Mouse (Mus musculus): ENCODE results near the gene Hoxa9. TPM values are rescaled to one million over a fixed set of nuclear protein-coding genes. Genes with fewer than 3 reads are reported as not detected.

Hoxa9 gene
- 0.29 TPM in 1 of 3 replicates, not detected in the others for total RNA-seq (2017)

- ATAC-seq (replicated peaks; ENCODE audit: insufficient number of reproducible peaks, low FRiP score, low TSS enrichment, poor library complexity, severe bottlenecking), result no peak
Measured at GRCm38 (mm10) chr6:52230516-52231165, at the start of gene Hoxa9. TSS of gene Hoxa9 (minus strand) at chr6:52231089.

DNA sequence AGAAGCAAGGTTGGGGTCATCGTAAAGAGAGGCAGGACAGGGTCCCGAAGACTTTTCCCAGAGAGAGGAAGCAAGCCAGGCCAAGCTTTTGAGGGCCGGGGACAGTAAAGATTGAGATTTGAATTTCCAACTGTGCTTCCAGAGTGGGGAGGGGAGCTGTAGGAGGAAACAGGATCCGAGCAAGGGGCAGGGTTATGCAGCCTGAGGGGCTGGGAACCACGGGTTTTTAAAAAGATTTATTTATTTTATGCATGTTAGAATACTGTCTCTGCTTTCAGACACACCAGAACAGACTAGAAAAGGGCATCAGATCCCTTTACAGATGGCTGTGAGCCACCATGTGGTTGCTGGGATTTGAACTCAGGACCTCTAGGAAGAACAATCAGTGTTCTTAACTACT is 46.0 kb upstream of the Hoxa9 start:
- ATAC-seq (replicated peaks; ENCODE audit: insufficient number of reproducible peaks, low FRiP score, low TSS enrichment, poor library complexity, severe bottlenecking), result no peak

- ATAC-seq (replicated peaks; ENCODE audit: insufficient number of reproducible peaks, low FRiP score, low TSS enrichment, poor library complexity, severe bottlenecking), result no peak
Measured at GRCm38 (mm10) chr6:52276382-52276781, 45.5 kb upstream of the Hoxa9 start.

DNA sequence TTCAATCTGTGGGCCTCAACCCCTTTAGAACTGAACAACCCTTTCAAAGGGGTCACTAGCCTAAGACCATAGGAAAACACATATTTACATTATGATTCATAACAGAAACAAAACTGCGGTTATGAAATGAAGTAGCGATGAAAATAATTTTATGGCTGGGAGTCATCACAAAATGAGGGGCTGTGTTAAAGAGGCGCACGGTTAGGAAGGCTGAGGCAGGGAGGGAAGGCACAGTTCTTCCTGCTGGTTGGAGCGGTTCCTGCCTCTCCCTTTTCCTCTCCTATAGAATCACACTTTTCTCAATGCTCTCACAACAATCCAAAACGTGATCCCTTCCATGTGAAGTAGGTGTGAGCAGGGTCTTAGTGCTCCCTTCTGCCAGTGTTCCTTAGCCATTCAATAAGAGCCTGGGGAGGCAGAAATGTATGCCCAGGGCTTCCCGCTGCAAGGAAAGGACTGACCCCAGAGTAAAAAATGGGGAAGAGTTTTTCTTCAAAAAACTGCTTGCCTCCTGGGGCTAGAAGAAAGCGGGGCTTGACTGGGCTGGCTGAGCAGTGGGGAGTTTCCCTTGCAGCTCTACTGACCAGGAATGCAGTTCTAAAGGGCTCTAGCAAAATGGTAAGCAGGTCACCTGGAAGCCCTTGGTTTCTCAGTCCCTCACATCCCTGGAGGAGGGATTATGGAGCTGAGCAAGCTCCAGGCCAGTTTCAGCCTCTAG is 44.8 kb upstream of the Hoxa9 start:
- ATAC-seq (replicated peaks; ENCODE audit: insufficient number of reproducible peaks, low FRiP score, low TSS enrichment, poor library complexity, severe bottlenecking), result no peak

DNA sequence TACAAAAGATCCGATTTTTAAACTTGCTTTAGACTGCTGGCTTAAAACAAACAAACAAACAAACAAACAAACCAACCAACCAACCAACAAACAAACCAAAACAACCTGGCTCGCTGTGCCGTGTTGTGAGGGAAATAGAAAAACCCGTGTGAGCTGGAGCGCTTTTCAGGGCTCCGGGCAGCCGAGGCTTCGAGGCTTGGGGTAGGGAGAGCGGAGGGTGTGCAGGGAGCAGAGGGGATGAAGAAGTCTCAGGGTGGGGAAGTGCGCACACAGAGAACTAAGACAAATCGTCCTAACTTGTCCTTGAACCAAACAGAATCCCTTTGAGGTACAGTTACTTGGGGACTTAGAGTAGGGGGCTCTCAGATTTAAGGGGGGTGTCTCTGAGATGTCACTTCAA is 43.7 kb upstream of the Hoxa9 start:
- no peak for ATAC-seq (replicated peaks; ENCODE audit: insufficient number of reproducible peaks, low FRiP score, low TSS enrichment, poor library complexity, severe bottlenecking)

GRCm38 (mm10) chr6:52273656-52274280 is 42.9 kb upstream of the Hoxa9 start:
- ATAC-seq (replicated peaks; ENCODE audit: insufficient number of reproducible peaks, low FRiP score, low TSS enrichment, poor library complexity, severe bottlenecking), result no peak

GRCm38 (mm10) chr6:52272766-52273655 is 42.1 kb upstream of the Hoxa9 start:
- no peak for ATAC-seq (replicated peaks; ENCODE audit: insufficient number of reproducible peaks, low FRiP score, low TSS enrichment, poor library complexity, severe bottlenecking)

DNA sequence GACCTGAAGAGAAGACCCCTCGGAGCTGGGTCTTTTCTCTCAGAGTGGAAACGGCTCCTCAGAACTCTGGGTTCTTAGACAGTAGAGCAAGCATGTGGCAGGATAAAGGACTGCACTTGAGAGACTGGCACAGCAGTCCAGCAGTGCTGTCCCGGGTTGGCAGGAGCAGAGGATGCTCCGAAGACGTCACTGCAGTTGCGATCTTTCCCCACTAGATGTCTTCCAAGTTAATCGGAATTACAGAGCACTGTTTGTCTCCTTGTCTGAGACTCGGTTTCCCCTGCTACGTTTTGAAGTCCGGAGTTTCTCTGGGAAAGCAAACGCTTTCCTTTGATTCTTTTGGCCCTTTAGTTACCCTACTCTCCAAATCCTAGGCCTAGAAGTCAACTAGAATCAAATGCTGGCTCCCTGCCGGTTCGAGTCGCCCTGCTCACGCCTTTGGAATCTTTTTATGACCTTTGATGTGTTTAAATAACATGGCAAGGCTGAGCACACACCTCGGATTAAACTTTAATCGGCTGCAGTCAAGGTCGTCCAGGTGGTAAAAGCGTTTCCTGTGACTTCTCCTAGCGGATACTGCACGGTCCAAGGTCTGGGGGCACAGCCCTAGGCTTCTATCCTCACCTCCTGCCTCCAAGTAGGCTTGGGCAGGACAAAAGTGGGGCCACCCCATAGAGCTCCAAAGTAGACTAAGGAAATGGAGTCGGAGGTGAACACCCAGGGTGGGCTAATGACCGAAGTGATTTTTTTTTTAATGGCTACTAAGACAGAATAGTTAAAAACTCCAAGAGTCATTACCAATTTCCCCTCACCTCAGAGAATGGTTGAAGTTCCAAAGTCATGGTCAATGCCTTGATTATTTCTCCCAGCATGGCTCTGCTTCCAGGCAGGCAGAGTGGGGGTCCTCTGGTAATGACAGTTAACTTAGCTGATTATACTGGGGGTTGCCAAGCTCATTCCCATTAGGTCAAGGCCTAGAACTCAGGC is 39.9 kb upstream of the Hoxa9 start:
- no peak for ATAC-seq (replicated peaks; ENCODE audit: insufficient number of reproducible peaks, low FRiP score, low TSS enrichment, poor library complexity, severe bottlenecking)

GRCm38 (mm10) chr6:52268756-52269155 is 37.9 kb upstream of the Hoxa9 start:
- ATAC-seq (replicated peaks; ENCODE audit: insufficient number of reproducible peaks, low FRiP score, low TSS enrichment, poor library complexity, severe bottlenecking), result no peak

DNA sequence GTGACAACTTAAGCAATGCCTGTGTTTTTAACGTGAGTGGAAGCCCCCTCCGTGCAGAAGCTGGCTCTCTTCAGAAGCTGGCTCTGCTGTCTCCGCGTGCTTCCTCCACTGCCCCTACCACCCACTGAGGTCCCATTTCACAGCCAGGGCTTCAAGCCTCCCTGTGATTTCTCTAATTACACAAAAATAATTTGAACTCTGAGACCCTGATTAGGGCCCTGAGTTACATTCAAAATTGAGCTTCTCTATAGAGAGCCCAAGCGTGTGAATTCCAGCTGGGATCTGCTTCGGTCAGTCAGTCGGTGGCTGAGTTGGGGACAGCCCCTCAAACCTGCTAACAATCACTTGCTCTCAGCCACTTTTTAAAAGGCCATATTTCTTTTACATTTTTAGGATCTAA is 37.5 kb upstream of the Hoxa9 start:
- no peak for ATAC-seq (replicated peaks; ENCODE audit: insufficient number of reproducible peaks, low FRiP score, low TSS enrichment, poor library complexity, severe bottlenecking)

DNA sequence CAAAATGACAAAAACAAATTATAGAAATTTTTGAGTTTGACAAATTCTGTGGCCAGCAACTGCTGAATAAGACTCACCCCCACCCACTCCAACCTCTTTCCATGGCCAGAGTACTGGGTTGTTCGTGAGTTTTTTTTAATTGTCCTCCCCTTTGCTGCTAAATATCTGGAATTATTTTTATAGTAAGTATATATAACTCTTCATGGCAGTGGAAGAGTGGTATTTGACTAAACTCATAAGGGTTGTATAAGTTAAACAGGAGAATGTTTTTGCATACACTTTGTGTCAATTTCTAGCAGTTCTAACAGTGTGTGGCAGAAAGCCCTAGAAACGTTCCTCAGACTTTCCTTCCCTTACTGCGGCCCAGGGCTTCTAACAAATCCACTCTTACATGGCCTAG is 36.8 kb upstream of the Hoxa9 start:
- ATAC-seq (replicated peaks; ENCODE audit: insufficient number of reproducible peaks, low FRiP score, low TSS enrichment, poor library complexity, severe bottlenecking), result no peak

DNA sequence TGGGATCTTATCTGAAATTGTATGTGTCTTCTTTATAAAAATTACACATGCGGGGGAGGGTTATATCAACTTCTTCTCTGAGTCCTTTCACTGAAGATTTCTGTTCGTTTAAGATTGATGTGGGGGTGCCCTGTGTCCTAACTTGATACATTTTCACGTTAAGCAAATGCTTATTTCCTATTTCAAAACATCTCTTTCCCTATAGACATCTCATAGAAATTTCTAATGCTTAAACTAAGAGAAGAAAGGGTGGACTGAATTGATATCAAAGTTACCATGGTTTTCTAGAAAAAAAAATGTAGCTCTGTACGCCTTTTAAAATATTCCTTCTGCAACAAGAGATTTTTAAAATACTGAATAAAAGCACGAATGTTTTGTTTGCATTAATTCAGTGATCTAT is 36.3 kb upstream of the Hoxa9 start:
- no peak for ATAC-seq (replicated peaks; ENCODE audit: insufficient number of reproducible peaks, low FRiP score, low TSS enrichment, poor library complexity, severe bottlenecking)

DNA sequence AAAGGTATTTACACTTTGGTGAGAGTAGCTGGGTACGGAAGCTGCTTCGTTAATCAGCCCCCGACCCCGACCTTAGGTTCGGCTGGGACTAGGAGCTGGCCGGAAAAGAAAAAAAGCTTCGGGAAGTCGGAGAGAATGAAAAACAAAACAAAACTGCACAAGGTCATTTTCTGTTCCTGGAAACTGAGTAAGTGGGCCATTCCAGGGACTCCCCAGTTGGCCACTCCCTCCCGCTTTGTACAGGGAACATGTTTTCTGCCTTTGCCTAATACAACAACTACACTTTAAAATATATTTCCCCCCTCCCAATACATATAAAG is 35.7 kb upstream of the Hoxa9 start:
- ATAC-seq (replicated peaks; ENCODE audit: insufficient number of reproducible peaks, low FRiP score, low TSS enrichment, poor library complexity, severe bottlenecking), result no peak

DNA sequence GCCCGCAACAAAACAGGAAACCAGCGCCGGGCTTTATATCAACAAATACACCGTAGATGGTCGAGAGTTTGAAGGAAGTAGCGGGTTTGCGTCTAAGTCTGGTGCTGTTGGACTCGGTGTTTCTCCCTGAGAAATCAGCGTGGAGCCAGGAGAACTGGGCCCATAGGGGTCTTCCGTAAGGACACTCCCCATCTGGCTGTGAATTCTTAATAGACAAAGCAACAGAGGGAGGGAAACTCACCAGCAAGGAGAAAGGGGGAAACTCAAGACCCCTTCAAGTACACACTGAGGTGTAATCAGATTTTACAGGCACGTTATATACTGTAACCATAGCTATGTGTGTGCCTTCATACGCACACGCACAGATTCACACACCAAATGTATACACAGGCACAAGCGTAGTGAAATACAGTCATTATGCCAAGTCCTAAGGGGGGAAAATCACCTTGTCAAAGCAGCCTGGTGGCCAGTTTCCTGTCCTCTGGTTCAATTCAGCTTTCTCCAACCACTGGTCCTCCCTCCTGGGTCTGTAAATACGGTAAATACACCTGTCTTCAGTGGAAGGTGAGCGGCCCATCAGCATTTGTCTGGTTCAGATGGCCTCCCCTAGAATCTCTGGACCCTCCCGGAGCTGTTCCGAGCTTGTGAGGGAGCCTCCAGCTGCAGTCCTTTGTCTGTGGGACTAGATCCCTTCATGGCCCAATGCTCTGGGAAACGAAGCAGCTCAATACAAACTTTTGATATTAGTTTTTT is 35.2 kb upstream of the Hoxa9 start:
- ATAC-seq (replicated peaks; ENCODE audit: insufficient number of reproducible peaks, low FRiP score, low TSS enrichment, poor library complexity, severe bottlenecking), result no peak

DNA sequence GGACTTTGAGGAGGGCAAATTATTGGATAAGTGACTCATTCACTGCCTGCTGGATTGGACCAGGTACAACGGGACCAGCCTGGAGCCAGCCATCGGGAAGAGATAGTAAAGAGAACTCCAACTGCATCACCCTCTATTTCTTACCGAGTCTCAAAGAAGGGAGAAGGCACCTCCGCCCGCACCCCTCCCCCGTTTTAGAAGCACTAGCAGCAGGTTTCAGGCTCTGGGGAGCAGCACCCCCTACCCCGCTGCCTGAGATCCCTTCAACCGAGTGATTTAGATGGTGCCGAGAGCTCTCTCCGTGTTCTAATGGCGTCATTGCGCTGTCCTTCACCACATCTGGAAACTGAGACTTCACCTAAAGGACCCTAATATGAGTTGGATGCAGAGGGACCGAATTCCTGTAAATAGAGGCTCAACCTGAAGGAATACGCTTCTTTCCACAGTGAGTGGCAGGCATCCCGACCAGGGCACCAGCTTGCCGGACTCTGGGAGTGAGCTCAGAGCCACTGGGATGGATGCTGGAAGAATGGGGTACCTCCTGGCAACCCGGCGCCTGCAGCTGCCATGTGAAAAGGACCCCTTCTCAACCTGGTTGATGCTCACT is 34.5 kb upstream of the Hoxa9 start:
- no peak for ATAC-seq (replicated peaks; ENCODE audit: insufficient number of reproducible peaks, low FRiP score, low TSS enrichment, poor library complexity, severe bottlenecking)

DNA sequence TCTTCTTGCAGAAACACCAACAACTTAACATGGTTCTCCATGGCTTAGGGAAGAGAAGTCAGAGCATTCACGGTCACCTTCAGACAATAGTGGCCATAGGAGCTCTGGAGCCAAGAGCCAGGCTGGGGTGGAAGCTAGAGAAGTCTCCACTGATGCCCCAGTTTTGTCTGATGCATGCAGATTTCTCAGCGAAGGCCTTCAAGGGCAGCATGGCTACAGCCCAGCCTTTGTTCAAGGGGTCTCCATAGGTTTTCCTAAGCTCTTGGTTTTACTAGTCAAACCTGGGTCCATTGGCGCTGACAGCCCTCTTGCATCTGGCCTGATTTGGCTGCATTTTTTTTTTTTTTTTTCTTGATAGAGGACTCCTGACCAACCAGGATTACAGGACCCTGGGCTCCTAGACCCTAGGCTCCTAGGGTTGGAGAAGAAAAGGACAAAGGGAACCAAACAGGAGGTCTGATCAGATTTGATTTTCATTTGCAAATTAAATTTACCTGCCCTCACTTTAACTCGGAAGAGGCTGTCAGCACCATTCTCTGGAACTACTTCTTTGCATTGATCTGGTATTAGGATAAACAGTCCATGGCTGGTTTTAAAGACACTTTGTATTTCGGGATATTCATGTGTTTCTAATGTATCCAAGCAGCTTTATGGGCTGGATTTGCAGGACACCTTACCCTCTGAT is 33.4 kb upstream of the Hoxa9 start:
- ATAC-seq (replicated peaks; ENCODE audit: insufficient number of reproducible peaks, low FRiP score, low TSS enrichment, poor library complexity, severe bottlenecking), result no peak

DNA sequence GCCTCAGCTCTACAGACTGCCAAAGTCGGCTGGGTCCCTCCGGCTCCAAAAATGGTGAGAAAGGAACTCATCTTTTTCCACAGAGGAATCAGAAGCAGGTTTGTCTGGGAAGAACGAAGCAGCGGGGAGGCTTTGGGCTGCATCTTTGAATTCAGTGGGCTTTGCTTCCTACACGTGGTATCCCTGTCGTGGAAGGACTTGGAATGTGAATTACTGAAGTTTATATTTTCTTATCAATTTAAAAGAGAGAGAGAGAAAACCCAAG is 32.4 kb upstream of the Hoxa9 start:
- no peak for ATAC-seq (replicated peaks; ENCODE audit: insufficient number of reproducible peaks, low FRiP score, low TSS enrichment, poor library complexity, severe bottlenecking)

All from monocyte, adult 5-6 weeks (primary cell).